In the genomic region with DNA sequence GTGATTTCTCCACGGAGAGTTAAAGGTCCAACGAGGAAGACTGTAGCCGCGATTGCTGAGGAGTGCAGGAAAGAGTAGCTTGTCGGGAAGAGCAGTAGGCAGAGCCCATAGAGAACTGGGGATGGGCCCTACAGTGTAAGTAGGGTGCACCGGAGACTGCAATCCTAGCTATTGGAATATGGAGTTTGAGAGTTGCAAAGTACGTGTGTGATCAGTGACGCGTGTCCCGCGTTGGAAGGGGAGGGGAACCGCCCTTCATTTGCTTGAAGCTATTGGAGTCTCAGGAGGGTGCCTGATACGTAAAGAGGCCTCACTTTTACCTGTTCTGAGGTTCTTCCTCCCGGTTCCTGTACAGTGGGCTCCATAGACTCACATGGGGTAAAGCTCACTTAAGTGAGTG, we compare ENCODE assay signal across 8 mouse cellular contexts. TPM values are rescaled to one million over a fixed set of nuclear protein-coding genes. Genes with fewer than 3 reads are reported as not detected.
A peak's percentile ranks its signal among the peaks of the same experiment; 100 is the strongest.
DNase-seq lines count a peak whose midpoint lies in the region; ATAC-seq and TF ChIP-seq lines count a peak whose summit lies in the region.

No protein-coding gene starts in this region.

- H3K9ac ChIP-seq in embryonic facial prominence, embryonic 14.5 days (ENCODE audit: low read depth, low read length): peak overlapping the region; percentile 91
- peak overlapping the region; percentile 97 for H3K9ac ChIP-seq in neural tube, embryonic 15.5 days (replicated peaks)

- H3K27me3 ChIP-seq in embryonic facial prominence, embryonic 14.5 days (replicated peaks; ENCODE audit: control insufficient read depth, insufficient read depth, low read length): no peaks in the 10 kb centered on the region
- no peaks in the 10 kb centered on the region for H3K27me3 ChIP-seq in neural tube, embryonic 15.5 days (replicated peaks)

- peaks cover 9% of the 10 kb centered on the region for H3K4me1 ChIP-seq in lung, adult 2 months (ENCODE audit: control insufficient read depth, insufficient read depth, low read length)
- peaks cover 12% of the 10 kb centered on the region for H3K4me1 ChIP-seq in embryonic facial prominence, embryonic 14.5 days (ENCODE audit: control insufficient read depth, insufficient read depth, low read length)
- peaks cover 35% of the 10 kb centered on the region for H3K4me1 ChIP-seq in neural tube, embryonic 15.5 days

- WGBS in lung, adult 2 months: 29% methylated on average over 14 of the region's 14 CpGs
- 15% methylated on average over 14 of the region's 14 CpGs for WGBS in embryonic facial prominence, embryonic 14.5 days
- WGBS in neural tube, embryonic 15.5 days: 25% methylated on average over 14 of the region's 14 CpGs

- TF ChIP-seq POLR2A in lung, adult 2 months (IDR thresholded peaks at IDR 0.05; ENCODE audit: borderline replicate concordance, extremely low read depth, low read depth, low read length): no peak

- DNase-seq in lung, adult 2 months: no peak
- DNase-seq in lung, postnatal 36 days: no peak
- no peak for DNase-seq in embryonic facial prominence, embryonic 14.5 days (ENCODE audit: low spot score)
- DNase-seq in kidney, postnatal 36 days: peak; percentile 30 to 45
- DNase-seq in adrenal gland, postnatal 10 days: no peak
- no peak for DNase-seq in left cerebral cortex, adult 9 months (ENCODE audit: low spot score in 2 of 2)
- DNase-seq in gastrocnemius, postnatal 36 days: no peak

- H3K36me3 ChIP-seq in embryonic facial prominence, embryonic 14.5 days (ENCODE audit: control insufficient read depth, insufficient read depth, low read length): peaks cover 24% of the 10 kb centered on the region
- peaks cover 17% of the 10 kb centered on the region for H3K36me3 ChIP-seq in neural tube, embryonic 15.5 days

- H3K4me2 ChIP-seq in embryonic facial prominence, embryonic 14.5 days (ENCODE audit: low read depth, low read length): peak overlapping the region; percentile 93
- H3K4me2 ChIP-seq in neural tube, embryonic 15.5 days: peak overlapping the region; percentile 97

- no peak overlapping the region for H3K27ac ChIP-seq in embryonic facial prominence, embryonic 14.5 days (replicated peaks; ENCODE audit: low read depth, low read length)
- no peak overlapping the region for H3K27ac ChIP-seq in neural tube, embryonic 15.5 days (replicated peaks)

- TF ChIP-seq CTCF in lung, adult 2 months (IDR thresholded peaks at IDR 0.05; ENCODE audit: insufficient read depth, low read length): no peak

- ATAC-seq in embryonic facial prominence, embryonic 14.5 days (ENCODE audit: low read depth): no peak
- no peak for ATAC-seq in neural tube, embryonic 15.5 days (ENCODE audit: low FRiP score)

- intact Hi-C loops in gastrocnemius, postnatal 36 days (cut with DNase I): no loop called here

- no peaks in the 10 kb centered on the region for H3K9me3 ChIP-seq in embryonic facial prominence, embryonic 14.5 days (ENCODE audit: control insufficient read depth, low read length)
- no peaks in the 10 kb centered on the region for H3K9me3 ChIP-seq in neural tube, embryonic 15.5 days (replicated peaks)

- H3K4me3 ChIP-seq in lung, adult 2 months (replicated peaks; ENCODE audit: extremely low read depth, low read depth, low read length): peak overlapping the region; percentile 89
- peak overlapping the region; percentile 95 for H3K4me3 ChIP-seq in embryonic facial prominence, embryonic 14.5 days (ENCODE audit: low read depth, low read length)
- H3K4me3 ChIP-seq in neural tube, embryonic 15.5 days (replicated peaks): peak overlapping the region; percentile 98

RNA-seq across cellular contexts. Expression of a gene that starts 1.2 kb away (rescaled TPM):
- polyA plus RNA-seq in lung, adult 2 months (2012; rRNA removed): 30.9 and 32.4 TPM in 2 replicates
- polyA plus RNA-seq in embryonic facial prominence, embryonic 14.5 days (2014; fragmentation: Nextera tagmentation; extraction: Ambion mirVana): 68.6 and 78.9 TPM in 2 replicates
- 64.4 and 78.1 TPM in 2 replicates for polyA plus RNA-seq in neural tube, embryonic 15.5 days (2015; fragmentation: Nextera tagmentation; extraction: Ambion mirVana)
- 10 to 100 TPM; 65.6 to 67.0 TPM for total RNA-seq in adrenal gland, postnatal 10 days (2021)
- total RNA-seq in gastrocnemius, postnatal 36 days (2021): 10 to 100 TPM; 32.8 to 33.3 TPM

RNA-seq across cellular contexts. Expression of a gene that starts 1.2 kb away (rescaled TPM):
- polyA plus RNA-seq in lung, adult 2 months (2012; rRNA removed): 28.1 and 34.0 TPM in 2 replicates
- 10.9 and 12.3 TPM in 2 replicates for polyA plus RNA-seq in embryonic facial prominence, embryonic 14.5 days (2014; fragmentation: Nextera tagmentation; extraction: Ambion mirVana)
- polyA plus RNA-seq in neural tube, embryonic 15.5 days (2015; fragmentation: Nextera tagmentation; extraction: Ambion mirVana): 14.0 and 14.1 TPM in 2 replicates
- 1 to 10 TPM; 8.0 to 8.7 TPM for total RNA-seq in adrenal gland, postnatal 10 days (2021)
- total RNA-seq in gastrocnemius, postnatal 36 days (2021): 1 to 10 TPM; 5.4 to 5.7 TPM

RNA-seq across cellular contexts. Expression of a gene that starts 40.7 kb away (rescaled TPM):
- polyA plus RNA-seq in lung, adult 2 months (2012; rRNA removed): 12.4 and 17.9 TPM in 2 replicates
- polyA plus RNA-seq in embryonic facial prominence, embryonic 14.5 days (2014; fragmentation: Nextera tagmentation; extraction: Ambion mirVana): 92.5 and 99.5 TPM in 2 replicates
- polyA plus RNA-seq in neural tube, embryonic 15.5 days (2015; fragmentation: Nextera tagmentation; extraction: Ambion mirVana): 77.3 and 94.5 TPM in 2 replicates
- 10 to 100 TPM; 55.0 to 56.4 TPM for total RNA-seq in adrenal gland, postnatal 10 days (2021)
- total RNA-seq in gastrocnemius, postnatal 36 days (2021): 10 to 100 TPM; 32.4 to 33.0 TPM

RNA-seq across cellular contexts. Expression of a gene that starts 40.7 kb away (rescaled TPM):
- 38.3 and 42.7 TPM in 2 replicates for polyA plus RNA-seq in lung, adult 2 months (2012; rRNA removed)
- 14.1 and 15.3 TPM in 2 replicates for polyA plus RNA-seq in embryonic facial prominence, embryonic 14.5 days (2014; fragmentation: Nextera tagmentation; extraction: Ambion mirVana)
- 41.2 and 43.9 TPM in 2 replicates for polyA plus RNA-seq in neural tube, embryonic 15.5 days (2015; fragmentation: Nextera tagmentation; extraction: Ambion mirVana)
- total RNA-seq in adrenal gland, postnatal 10 days (2021): 10 to 100 TPM; 37.2 to 47.6 TPM
- 10 to 100 TPM; 28.2 to 29.1 TPM for total RNA-seq in gastrocnemius, postnatal 36 days (2021)

RNA-seq across cellular contexts. Expression of a gene that starts 40.7 kb away (rescaled TPM):
- polyA plus RNA-seq in lung, adult 2 months (2012; rRNA removed): 163 and 183 TPM in 2 replicates
- 72.4 and 77.5 TPM in 2 replicates for polyA plus RNA-seq in embryonic facial prominence, embryonic 14.5 days (2014; fragmentation: Nextera tagmentation; extraction: Ambion mirVana)
- polyA plus RNA-seq in neural tube, embryonic 15.5 days (2015; fragmentation: Nextera tagmentation; extraction: Ambion mirVana): 79.0 and 82.5 TPM in 2 replicates
- total RNA-seq in adrenal gland, postnatal 10 days (2021): 100 to 1,000 TPM; 104 to 136 TPM
- 10 to 100 TPM; 91.3 to 94.0 TPM for total RNA-seq in gastrocnemius, postnatal 36 days (2021)

Comparison
In these comparisons a context has a peak if more than half of its experiments do, and no peak if none do; other contexts are left out.
1. DNase-seq: peak in kidney, postnatal 36 days (2 of 2); none in lung, adult 2 months (single experiment), lung, postnatal 36 days (single experiment), embryonic facial prominence, embryonic 14.5 days (single experiment), adrenal gland, postnatal 10 days (single experiment), left cerebral cortex, adult 9 months (0 of 2) and gastrocnemius, postnatal 36 days (0 of 2).
2. Peak in every context shown above with its lines, with median percentiles within 50 percentile points of each other: H3K4me3 ChIP-seq.